Mouse (Mus musculus) mammary gland, adult 2 months (tissue): ENCODE data around the gene Olfml1. TPM values are rescaled to one million over a fixed set of nuclear protein-coding genes. Genes with fewer than 3 reads are reported as not detected.

Experiments used
- polyA plus RNA-seq: library from polyadenylated mRNA; depleted of rRNA; stranded (reverse); fragments of >200 nt; gene quantifications from 2 replicates; pipeline ENCODE4 v1.2.3, GENCODE M21; 2012; ENCODE audit warnings: low replicate concordance; rRNA removed

Olfml1 gene
- 12.5 and 23.4 TPM in 2 replicates for polyA plus RNA-seq

GRCm38 (mm10) chr7:107567261-107567671 lies at the start of gene Olfml1:
Gene Olfml1 (plus strand): TSS chr7:107567446.

DNA sequence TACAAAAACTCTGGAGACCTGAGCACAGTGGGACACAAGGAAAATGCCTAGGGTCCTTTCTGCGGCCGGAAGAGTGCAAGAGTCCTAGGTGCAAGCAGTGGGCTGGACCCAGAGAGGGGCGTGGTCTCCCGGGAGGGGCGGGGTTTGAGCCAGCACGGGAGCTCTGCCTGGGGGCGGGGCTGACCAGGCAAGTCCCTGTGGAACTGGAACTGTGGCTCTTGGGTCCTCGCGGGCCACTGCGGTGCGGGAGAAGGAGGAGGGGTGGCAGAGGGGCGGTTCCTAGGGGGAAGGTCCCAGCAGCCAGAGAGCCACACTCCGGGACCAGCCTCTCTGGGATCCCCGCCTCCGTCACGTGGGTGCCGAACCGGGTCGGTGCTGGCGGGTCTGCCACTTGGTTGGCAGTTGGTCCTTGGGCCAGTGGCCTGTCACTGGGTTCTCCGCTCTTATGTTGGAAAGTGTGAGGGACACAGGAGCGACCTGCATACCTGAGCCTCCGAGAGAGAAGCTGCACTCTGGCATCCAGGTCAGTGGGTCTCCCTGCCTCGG lies 27.7 kb downstream of the Olfml1 start, which contains the start of gene Ppfibp2:
Ppfibp2 (plus strand) TSS at position 351 of the 546 bp plus-strand sequence.

GRCm38 (mm10) chr7:107625061-107625460 lies 57.8 kb downstream of the Olfml1 start, which contains the start of gene 5330417H12Rik:
Gene 5330417H12Rik (minus strand): TSS chr7:107625161.

Other genes with a start within 250 kb of the Olfml1 start
- gene Syt9, start 196.7 kb upstream of the Olfml1 start, polyA plus RNA-seq: 0.20 and 0.40 TPM in 2 replicates
- gene Ppfibp2, start 27.8 kb downstream of the Olfml1 start, polyA plus RNA-seq: 8.5 and 14.3 TPM in 2 replicates
- not detected in 2 replicates for gene 5330417H12Rik, start 57.7 kb downstream of the Olfml1 start, polyA plus RNA-seq
- gene Cyb5r2, start 190.6 kb downstream of the Olfml1 start, polyA plus RNA-seq: 0.04 TPM in 1 of 2 replicates, not detected in the other
- 0.06 TPM in 1 of 2 replicates, not detected in the other for gene Ovch2, start 233.8 kb downstream of the Olfml1 start, polyA plus RNA-seq
- gene Olfr467, start 244.8 kb downstream of the Olfml1 start, polyA plus RNA-seq: not detected in 2 replicates